Mouse (Mus musculus): ENCODE data around the gene Igf1r.
"Not testable (repeated sequence)": the region's sequence is repeated elsewhere in the genome, so short reads cannot be mapped to it uniquely, and the experiment has no call there.

Gene Igf1r

GRCm38 (mm10) chr7:68272607-68273006 lies 320.0 kb downstream of the Igf1r start:
- DNase-seq (ENCODE audit: low spot score): no peak

- no peak for DNase-seq (ENCODE audit: low spot score)
These were observed 320.9 kb downstream of the Igf1r start, which contains the start of gene Fam169b for GRCm38 (mm10) chr7:68273515-68273914. Fam169b (plus strand) TSS chr7:68273839.

GRCm38 (mm10) chr7:68274218-68274617 lies 321.6 kb downstream of the Igf1r start:
- no peak for DNase-seq (ENCODE audit: low spot score)

GRCm38 (mm10) chr7:68274951-68275350 lies 322.3 kb downstream of the Igf1r start:
- DNase-seq (ENCODE audit: low spot score): no peak

GRCm38 (mm10) chr7:68275445-68275837 lies 322.8 kb downstream of the Igf1r start:
- DNase-seq (ENCODE audit: low spot score): not testable (repeated sequence)

GRCm38 (mm10) chr7:68275838-68276731 lies 323.5 kb downstream of the Igf1r start:
- DNase-seq (ENCODE audit: low spot score): no peak

- DNase-seq (ENCODE audit: low spot score): no peak
These were observed 324.6 kb downstream of the Igf1r start for GRCm38 (mm10) chr7:68277054-68277896.

- no peak for DNase-seq (ENCODE audit: low spot score)
These were observed 325.3 kb downstream of the Igf1r start for GRCm38 (mm10) chr7:68277897-68278270.

GRCm38 (mm10) chr7:68278385-68278784 lies 325.8 kb downstream of the Igf1r start:
- DNase-seq (ENCODE audit: low spot score): no peak

- DNase-seq (ENCODE audit: low spot score): no peak
These were observed 326.3 kb downstream of the Igf1r start for GRCm38 (mm10) chr7:68278908-68279307.

- DNase-seq (ENCODE audit: low spot score): no peak
These were observed 326.9 kb downstream of the Igf1r start for GRCm38 (mm10) chr7:68279481-68279880.

- no peak for DNase-seq (ENCODE audit: low spot score)
These were observed 327.8 kb downstream of the Igf1r start for GRCm38 (mm10) chr7:68280352-68280869.

GRCm38 (mm10) chr7:68281341-68281740 lies 328.7 kb downstream of the Igf1r start:
- DNase-seq (ENCODE audit: low spot score): no peak

GRCm38 (mm10) chr7:68282304-68283132 lies 329.9 kb downstream of the Igf1r start:
- no peak for DNase-seq (ENCODE audit: low spot score)

- DNase-seq (ENCODE audit: low spot score): not testable (repeated sequence)
These were observed 330.5 kb downstream of the Igf1r start for GRCm38 (mm10) chr7:68283133-68283520.
